Comparison of ENCODE assay signal across 8 mouse cellular contexts in the genomic region with DNA sequence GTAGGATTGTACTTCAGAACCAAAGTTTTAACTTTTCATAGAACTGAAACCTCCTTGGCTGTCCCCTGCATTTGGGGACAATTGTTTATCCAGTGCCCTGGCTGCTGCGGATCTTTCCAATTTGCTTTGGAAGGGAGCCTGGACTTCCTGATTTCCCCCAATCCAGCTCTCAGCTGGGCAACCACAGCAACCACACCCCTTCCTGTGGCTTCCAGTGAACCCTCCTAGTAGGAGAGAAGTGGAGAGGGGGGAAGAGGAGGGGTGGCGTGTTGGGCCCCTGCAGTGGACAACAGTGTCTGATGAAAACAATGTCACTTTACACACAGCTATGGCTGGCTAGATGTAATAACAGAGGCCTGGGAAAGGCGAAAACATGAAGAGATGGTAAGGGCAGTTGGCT.
DNase-seq lines count a peak whose midpoint lies in the region; ATAC-seq and TF ChIP-seq lines count a peak whose summit lies in the region.

No protein-coding gene starts in this region.

- no peaks in the 10 kb centered on the region for H3K9me3 ChIP-seq in neural tube, embryonic 13.5 days
- H3K9me3 ChIP-seq in stomach, postnatal 0 days (ENCODE audit: control insufficient read depth, low read length) = no peaks in the 10 kb centered on the region

- no peak overlapping the region for H3K4me2 ChIP-seq in neural tube, embryonic 13.5 days
- H3K4me2 ChIP-seq in stomach, postnatal 0 days (replicated peaks; ENCODE audit: low read depth) = no peak overlapping the region; the same call in 1 of the 2 replicates

- peaks cover 31% of the 10 kb centered on the region for H3K4me1 ChIP-seq in neural tube, embryonic 13.5 days (replicated peaks)
- H3K4me1 ChIP-seq in kidney, adult 2 months (ENCODE audit: control insufficient read depth, insufficient read depth, low read length) = peaks cover 29% of the 10 kb centered on the region
- peaks cover 32% of the 10 kb centered on the region for H3K4me1 ChIP-seq in lung, adult 2 months (ENCODE audit: control insufficient read depth, insufficient read depth, low read length)
- peaks cover 12% of the 10 kb centered on the region for H3K4me1 ChIP-seq in stomach, postnatal 0 days (replicated peaks; ENCODE audit: control insufficient read depth, insufficient read depth)

- TF ChIP-seq EP300 in stomach, postnatal 0 days (optimal IDR thresholded peaks at IDR 0.05) = no peak

- no peaks in the 10 kb centered on the region for H3K36me3 ChIP-seq in neural tube, embryonic 13.5 days
- H3K36me3 ChIP-seq in kidney, adult 2 months (ENCODE audit: control insufficient read depth, insufficient read depth, low read length) = no peaks in the 10 kb centered on the region
- no peaks in the 10 kb centered on the region for H3K36me3 ChIP-seq in stomach, postnatal 0 days (ENCODE audit: control insufficient read depth, insufficient read depth, low read length)

- ATAC-seq in neural tube, embryonic 13.5 days (ENCODE audit: low read depth) = no peak; the same call in 1 of the 2 replicates
- no peak; the same call in 1 of the 2 replicates for ATAC-seq in stomach, postnatal 0 days (ENCODE audit: low FRiP score, low TSS enrichment)

- H3K4me3 ChIP-seq in neural tube, embryonic 13.5 days = no peak overlapping the region
- H3K4me3 ChIP-seq in kidney, adult 2 months (ENCODE audit: insufficient read depth, low read depth, low read length) = no peak overlapping the region
- H3K4me3 ChIP-seq in lung, adult 2 months (replicated peaks; ENCODE audit: extremely low read depth, low read depth, low read length) = no peak overlapping the region
- no peak overlapping the region for H3K4me3 ChIP-seq in stomach, postnatal 0 days (ENCODE audit: low read depth, low read length)

- peak overlapping the region; percentile 61 for H3K27ac ChIP-seq in neural tube, embryonic 13.5 days (replicated peaks)
- H3K27ac ChIP-seq in kidney, adult 2 months (ENCODE audit: insufficient read depth, low read depth, low read length) = peak overlapping the region; percentile 74
- peak overlapping the region; percentile 88 for H3K27ac ChIP-seq in stomach, postnatal 0 days (replicated peaks)

- WGBS in neural tube, embryonic 13.5 days = 52% methylated on average over 3 of the region's 3 CpGs
- WGBS in kidney, adult 2 months = 39% methylated on average over 3 of the region's 3 CpGs
- 13% methylated on average over 3 of the region's 3 CpGs for WGBS in lung, adult 2 months
- WGBS in stomach, postnatal 0 days = 27% methylated on average over 3 of the region's 3 CpGs

- no peak for TF ChIP-seq POLR2A in kidney, adult 2 months (IDR thresholded peaks at IDR 0.05; ENCODE audit: low read depth, low read length)
- TF ChIP-seq POLR2A in lung, adult 2 months (IDR thresholded peaks at IDR 0.05; ENCODE audit: borderline replicate concordance, extremely low read depth, low read depth, low read length) = no peak

- DNase-seq in neural tube, embryonic 10.5 days (ENCODE audit: extremely low spot score, low spot score) = no peak
- peak; percentile 91 for DNase-seq in heart, adult 8-10 months (ENCODE audit: low spot score)
- peak; percentile 84 for DNase-seq in kidney, adult 2 months
- DNase-seq in lung, adult 2 months = peak; percentile 63
- DNase-seq in stomach, postnatal 0 days (ENCODE audit: low spot score) = peak; percentile 37
- DNase-seq in c-Kit-positive CD71-positive TER-119-positive erythroid progenitor cells, embryonic 14.5 days (ENCODE audit: low spot score) = no peak
- no peak for DNase-seq in yolk sac, embryonic 10.5 days (ENCODE audit: low spot score)

- TF ChIP-seq CTCF in kidney, adult 2 months (conservative IDR thresholded peaks at IDR 0.05; ENCODE audit: insufficient read depth, insufficient read length, low read depth, low read length) = no peak
- no peak for TF ChIP-seq CTCF in lung, adult 2 months (IDR thresholded peaks at IDR 0.05; ENCODE audit: insufficient read depth, low read length)
- 0 out of 2 replicates have a peak, but pooled peaks have one; percentile 6 for TF ChIP-seq CTCF in stomach, postnatal 0 days (IDR thresholded peaks at IDR 0.05; ENCODE audit: low read depth)

- no peak overlapping the region for H3K9ac ChIP-seq in neural tube, embryonic 13.5 days
- no peak overlapping the region for H3K9ac ChIP-seq in stomach, postnatal 0 days (ENCODE audit: low read length)

- H3K27me3 ChIP-seq in neural tube, embryonic 13.5 days = peaks cover 4% of the 10 kb centered on the region; the same call in 1 of the 2 replicates
- H3K27me3 ChIP-seq in kidney, adult 2 months (replicated peaks; ENCODE audit: control insufficient read depth, insufficient read depth, low read length) = no peaks in the 10 kb centered on the region
- no peaks in the 10 kb centered on the region for H3K27me3 ChIP-seq in stomach, postnatal 0 days (ENCODE audit: control insufficient read depth, insufficient read depth, low read length)

Comparison
In these comparisons a context has a peak if more than half of its experiments do, and no peak if none do; other contexts are left out.
1. DNase-seq: peak in heart, adult 8-10 months (single experiment), kidney, adult 2 months (single experiment), lung, adult 2 months (single experiment) and stomach, postnatal 0 days (single experiment); none in neural tube, embryonic 10.5 days (single experiment), c-Kit-positive CD71-positive TER-119-positive erythroid progenitor cells, embryonic 14.5 days (single experiment) and yolk sac, embryonic 10.5 days (single experiment).
2. Peak in every context shown above with its lines, with median percentiles within 50 percentile points of each other: H3K27ac ChIP-seq.